Mouse (Mus musculus) intestine, embryonic 14.5 days (tissue): ENCODE results near the gene Fgfr2. TPM values are rescaled to one million over a fixed set of nuclear protein-coding genes. Genes with fewer than 3 reads are reported as not detected.

ENCODE experiments used
- ATAC-seq: fragments of 200-750 bp; cut with Nextera tagmentation; replicated peaks from 2 replicates; pipeline ENCODE4 v1.8.0; 2017; ENCODE audit warnings: low read depth, moderate number of reproducible peaks, moderate TSS enrichment, moderate library complexity; ENCODE audit not compliant: low FRiP score, low TSS enrichment
- DNase-seq: peaks from one replicate; pipeline ENCODE4 v3.0.0-alpha.2; 2018; ENCODE audit warnings: low spot score
- H3K27ac ChIP-seq: fragments of 300-500 bp; sonication (generic); 2 replicates; pipeline ENCODE4 v1.5.1; 2014; ENCODE audit warnings: low read depth, mild to moderate bottlenecking, control low read depth
- H3K27me3 ChIP-seq: fragments of 300-500 bp; sonication (generic); replicated peaks from 2 replicates; pipeline ENCODE4 v1.6.1; 2014; ENCODE audit warnings: low read length, control low read depth; ENCODE audit not compliant: control insufficient read depth, insufficient read depth
- H3K36me3 ChIP-seq: fragments of 300-500 bp; sonication (generic); 2 replicates; pipeline ENCODE4 v1.6.1; 2014; ENCODE audit warnings: low read length, control low read depth; ENCODE audit not compliant: control insufficient read depth, insufficient read depth
- H3K4me1 ChIP-seq: fragments of 300-500 bp; sonication (generic); replicated peaks from 2 replicates; pipeline ENCODE4 v1.6.1; 2014; ENCODE audit warnings: low read length, control low read depth, mixed read lengths; ENCODE audit not compliant: control insufficient read depth, insufficient read depth
- H3K4me2 ChIP-seq: fragments of 300-500 bp; sonication (generic); 2 replicates; pipeline ENCODE4 v1.6.1; 2014; ENCODE audit warnings: low read length
- H3K4me3 ChIP-seq: fragments of 300-500 bp; sonication (generic); 2 replicates; pipeline ENCODE4 v1.5.1; 2014; ENCODE audit warnings: low read depth, low read length, control low read depth, mixed read lengths
- H3K9ac ChIP-seq: fragments of 300-500 bp; sonication (generic); 2 replicates; pipeline ENCODE4 v1.6.1; 2014; ENCODE audit warnings: mild to moderate bottlenecking, low read length
- H3K9me3 ChIP-seq: fragments of 300-500 bp; sonication (generic); 2 replicates; pipeline ENCODE4 v1.6.1; 2016; ENCODE audit warnings: low read length, control low read depth; ENCODE audit not compliant: control insufficient read depth
- WGBS: fragments of 180-500 bp; shearing (Covaris S2); extraction: QIAGEN DNeasy Blood & Tissue Kit; methylation state at CpG from one replicate; pipeline ENCODE4 v1.1.7; 2014; 5-methylcytosine and 5-hydroxymethylcytosine counted together
- polyA plus RNA-seq: library from polyadenylated mRNA; unstranded; fragments of >200 nt; fragmentation: Nextera tagmentation; extraction: Ambion mirVana; gene quantifications from 2 replicates; pipeline ENCODE4 v1.2.1, GENCODE M21; 2014

Fgfr2 gene
- polyA plus RNA-seq, 1 experiment from 2014 or later: 105 TPM

GRCm38 (mm10) chr7:132247091-132247490, 876.1 kb downstream of the Fgfr2 start:
- no peak overlapping the region for H3K27ac ChIP-seq
- H3K9me3 ChIP-seq: no peaks in the 10 kb centered on the region
- H3K4me2 ChIP-seq: no peak overlapping the region
- peaks cover 55% of the 10 kb centered on the region for H3K36me3 ChIP-seq
- no peak overlapping the region for H3K4me3 ChIP-seq
- WGBS: 80% methylated on average over 5 of the region's 5 CpGs
- DNase-seq (no peak), ATAC-seq (no peak)
- H3K9ac ChIP-seq: no peak overlapping the region
- H3K4me1 ChIP-seq: 0 out of 2 replicates have a peak, but pooled peaks cover 5% of the 10 kb centered on the region
- no peaks in the 10 kb centered on the region for H3K27me3 ChIP-seq

GRCm38 (mm10) chr7:132245730-132246129, 877.4 kb downstream of the Fgfr2 start:
- 89% methylated on average over 6 of the region's 6 CpGs for WGBS
- no peak overlapping the region for H3K27ac ChIP-seq
- DNase-seq (no peak), ATAC-seq (no peak)
- no peak overlapping the region for H3K4me2 ChIP-seq
- H3K4me1 ChIP-seq: 0 out of 2 replicates have a peak, but pooled peaks cover 5% of the 10 kb centered on the region
- peaks cover 47% of the 10 kb centered on the region for H3K36me3 ChIP-seq
- no peaks in the 10 kb centered on the region for H3K9me3 ChIP-seq
- H3K9ac ChIP-seq: no peak overlapping the region
- no peak overlapping the region for H3K4me3 ChIP-seq
- no peaks in the 10 kb centered on the region for H3K27me3 ChIP-seq

GRCm38 (mm10) chr7:132244637-132245036, 878.5 kb downstream of the Fgfr2 start:
- 93% methylated on average over 14 of the region's 14 CpGs for WGBS
- Histone ChIP-seq H3K36me3 (peaks cover 47% of the 10 kb centered on the region), H3K27me3 (no peaks in the 10 kb centered on the region), H3K4me1 (0 out of 2 replicates have a peak, but pooled peaks cover 5% of the 10 kb centered on the region), H3K9ac (no peak overlapping the region), H3K4me2 (no peak overlapping the region), H3K9me3 (no peaks in the 10 kb centered on the region), H3K27ac (no peak overlapping the region), H3K4me3 (no peak overlapping the region)
- no peak for DNase-seq
- ATAC-seq: no peak

- no peak overlapping the region for H3K4me2 ChIP-seq
- H3K9ac ChIP-seq: no peak overlapping the region
- DNase-seq (no peak), ATAC-seq (no peak)
- H3K27me3 ChIP-seq: no peaks in the 10 kb centered on the region
- no peaks in the 10 kb centered on the region for H3K9me3 ChIP-seq
- 72% methylated on average over 5 of the region's 5 CpGs for WGBS
- no peak overlapping the region for H3K27ac ChIP-seq
- H3K36me3 ChIP-seq: peaks cover 47% of the 10 kb centered on the region
- H3K4me3 ChIP-seq: no peak overlapping the region
- H3K4me1 ChIP-seq: 0 out of 2 replicates have a peak, but pooled peaks cover 5% of the 10 kb centered on the region
Measured at GRCm38 (mm10) chr7:132243225-132243624, 879.9 kb downstream of the Fgfr2 start.

GRCm38 (mm10) chr7:132242617-132243141, 880.5 kb downstream of the Fgfr2 start:
- Histone ChIP-seq H3K9ac (no peak overlapping the region), H3K4me3 (no peak overlapping the region), H3K4me1 (0 out of 2 replicates have a peak, but pooled peaks cover 1% of the 10 kb centered on the region), H3K27me3 (no peaks in the 10 kb centered on the region), H3K9me3 (no peaks in the 10 kb centered on the region), H3K4me2 (no peak overlapping the region), H3K27ac (no peak overlapping the region), H3K36me3 (peaks cover 52% of the 10 kb centered on the region)
- DNase-seq (no peak), ATAC-seq (no peak)
- WGBS: 45% methylated on average over 4 of the region's 4 CpGs

GRCm38 (mm10) chr7:132238921-132239320, 884.2 kb downstream of the Fgfr2 start:
- Histone ChIP-seq H3K4me2 (no peak overlapping the region), H3K27me3 (no peaks in the 10 kb centered on the region), H3K4me3 (no peak overlapping the region), H3K27ac (no peak overlapping the region), H3K9ac (no peak overlapping the region), H3K4me1 (no peaks in the 10 kb centered on the region), H3K9me3 (no peaks in the 10 kb centered on the region), H3K36me3 (peaks cover 51% of the 10 kb centered on the region)
- WGBS: 85% methylated on average over 3 of the region's 3 CpGs
- DNase-seq (no peak), ATAC-seq (no peak)

- H3K9ac ChIP-seq: no peak overlapping the region
- no peaks in the 10 kb centered on the region for H3K27me3 ChIP-seq
- H3K27ac ChIP-seq: no peak overlapping the region
- no peak for ATAC-seq
- DNase-seq: no peak
- 44% methylated on average over 4 of the region's 4 CpGs for WGBS
- H3K4me2 ChIP-seq: no peak overlapping the region
- H3K4me1 ChIP-seq: no peaks in the 10 kb centered on the region
- no peak overlapping the region for H3K4me3 ChIP-seq
- H3K9me3 ChIP-seq: no peaks in the 10 kb centered on the region
- H3K36me3 ChIP-seq: peaks cover 46% of the 10 kb centered on the region
Measured at GRCm38 (mm10) chr7:132237191-132237590, 886.0 kb downstream of the Fgfr2 start.

GRCm38 (mm10) chr7:132236789-132237188, 886.4 kb downstream of the Fgfr2 start:
- no peak for ATAC-seq
- WGBS: 78% methylated on average over 8 of the region's 8 CpGs

GRCm38 (mm10) chr7:132234250-132234649, 888.9 kb downstream of the Fgfr2 start:
- Histone ChIP-seq H3K4me2 (no peak overlapping the region), H3K27ac (no peak overlapping the region), H3K36me3 (peaks cover 37% of the 10 kb centered on the region), H3K4me3 (no peak overlapping the region), H3K4me1 (no peaks in the 10 kb centered on the region), H3K27me3 (no peaks in the 10 kb centered on the region), H3K9ac (no peak overlapping the region), H3K9me3 (no peaks in the 10 kb centered on the region)
- 64% methylated on average over 3 of the region's 3 CpGs for WGBS
- ATAC-seq: no peak
- DNase-seq: no peak

More at GRCm38 (mm10) chr7:132236789-132237188, 886.4 kb downstream of the Fgfr2 start:
- Histone ChIP-seq H3K27ac (no peak overlapping the region), H3K4me2 (no peak overlapping the region), H3K27me3 (no peaks in the 10 kb centered on the region), H3K36me3 (peaks cover 46% of the 10 kb centered on the region), H3K4me3 (no peak overlapping the region), H3K9ac (no peak overlapping the region), H3K9me3 (no peaks in the 10 kb centered on the region), H3K4me1 (no peaks in the 10 kb centered on the region)
- DNase-seq: no peak
